In the genomic region with DNA sequence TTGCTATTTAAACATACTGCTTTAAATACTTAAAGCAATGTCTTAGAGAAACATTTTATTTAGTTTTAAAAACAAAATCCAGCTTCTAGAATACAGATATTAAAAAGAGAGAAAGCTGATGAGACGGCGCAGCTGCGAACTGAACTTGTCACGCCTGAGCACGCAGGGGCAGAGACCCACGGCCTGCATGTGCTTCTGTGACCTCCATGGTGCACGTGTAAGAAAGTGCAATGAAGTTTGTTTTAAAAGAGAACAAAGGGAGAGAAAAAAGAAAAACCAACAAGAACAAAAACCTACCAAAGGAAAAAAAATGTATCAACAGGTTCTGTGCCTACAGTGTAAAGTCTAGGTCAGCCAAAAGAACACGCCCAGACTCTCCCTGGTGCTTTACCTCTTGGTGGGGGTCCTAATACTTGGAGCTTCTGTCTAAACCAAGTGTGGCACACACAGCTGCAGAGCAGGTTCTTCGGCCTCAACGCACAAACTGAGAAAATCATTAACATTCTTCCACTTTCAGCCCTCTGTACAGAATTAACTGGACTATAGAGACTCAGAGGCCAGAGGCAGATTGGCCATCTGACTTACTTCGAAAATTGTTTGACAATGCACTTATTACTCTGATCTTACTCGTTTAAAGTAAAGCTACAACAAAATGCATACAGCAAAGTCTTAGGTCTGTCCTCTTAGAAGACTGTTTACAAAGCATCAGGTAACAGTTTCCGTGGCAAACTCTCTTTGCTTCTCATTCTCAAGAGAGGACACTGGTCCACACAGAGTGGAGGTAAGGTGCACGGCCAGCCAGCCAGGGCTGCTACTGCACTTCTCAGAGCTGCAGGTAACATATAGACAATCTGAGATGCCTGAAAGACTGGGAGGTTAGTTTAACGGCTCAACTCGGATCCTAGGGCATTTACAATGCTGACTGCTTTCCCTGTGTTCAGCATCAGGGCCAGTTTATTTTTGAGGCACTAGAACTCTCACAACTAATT, we compare ENCODE assay signal across 22 mouse cellular contexts. TPM values are rescaled to one million over a fixed set of nuclear protein-coding genes. Genes with fewer than 3 reads are reported as not detected.
A peak's percentile ranks its signal among the peaks of the same experiment; 100 is the strongest.
DNase-seq lines count a peak whose midpoint lies in the region; ATAC-seq and TF ChIP-seq lines count a peak whose summit lies in the region.
"Had no signal": no experiment of that assay in that cellular context is flagged by ENCODE, and none has a peak within 500 bp of the region (broad histone marks: within the 10 kb centered on the region; RNA-seq: fewer than 3 reads in every experiment).

No protein-coding gene starts in this region.

- no peak overlapping the region for H3K4me2 ChIP-seq in kidney, embryonic 14.5 days (replicated peaks; ENCODE audit: low read depth, low read length)
- no peak overlapping the region for H3K4me2 ChIP-seq in lung, embryonic 14.5 days
- no peak overlapping the region for H3K4me2 ChIP-seq in stomach, embryonic 14.5 days (replicated peaks; ENCODE audit: low read depth, low read length)
- no peak overlapping the region for H3K4me2 ChIP-seq in stomach, postnatal 0 days (replicated peaks; ENCODE audit: low read depth)
- H3K4me2 ChIP-seq: embryonic facial prominence, embryonic 15.5 days; forebrain, embryonic 15.5 days; heart, embryonic 12.5 days; hindbrain, embryonic 15.5 days had no signal

- no peak for TF ChIP-seq CTCF in lung, embryonic 14.5 days (IDR thresholded peaks at IDR 0.05; ENCODE audit: low read depth)
- TF ChIP-seq CTCF in stomach, postnatal 0 days (IDR thresholded peaks at IDR 0.05; ENCODE audit: low read depth): no peak

- ATAC-seq in kidney, embryonic 14.5 days (ENCODE audit: low FRiP score, low TSS enrichment): no peak
- peak; percentile 62; the same call in 1 of the 2 replicates for ATAC-seq in lung, embryonic 14.5 days (ENCODE audit: insufficient read depth)
- ATAC-seq in stomach, embryonic 14.5 days (ENCODE audit: insufficient number of reproducible peaks, insufficient read depth, low FRiP score, low read depth): peak; percentile 58; the same call in 1 of the 2 replicates
- ATAC-seq in stomach, postnatal 0 days (ENCODE audit: low FRiP score, low TSS enrichment): no peak
- ATAC-seq: forebrain, embryonic 15.5 days had no signal

- H3K27ac ChIP-seq in kidney, embryonic 14.5 days (ENCODE audit: low read depth, low read length): peak overlapping the region; percentile 47; the same call in 1 of the 2 replicates
- no peak overlapping the region for H3K27ac ChIP-seq in lung, embryonic 14.5 days (ENCODE audit: low read depth)
- H3K27ac ChIP-seq in stomach, embryonic 14.5 days (ENCODE audit: low read length): no peak overlapping the region
- H3K27ac ChIP-seq in stomach, postnatal 0 days (replicated peaks): no peak overlapping the region
- H3K27ac ChIP-seq: embryonic facial prominence, embryonic 15.5 days; forebrain, embryonic 10.5 days; forebrain, embryonic 15.5 days; hindbrain, embryonic 15.5 days had no signal

- no peak for DNase-seq in kidney, postnatal 10 days
- no peak for DNase-seq in lung, embryonic 14.5 days
- no peak for DNase-seq in lung, postnatal 4 days
- no peak for DNase-seq in stomach, postnatal 0 days (ENCODE audit: low spot score)
- no peak for DNase-seq in adipocyte (ENCODE audit: low spot score)
- DNase-seq: adrenal gland, postnatal 10 days; cerebellum, adult 11 months; cerebellum, adult 8-10 months; cerebellum, postnatal 14 days; embryo, embryonic 11 days; gastrocnemius, postnatal 36 days; heart, adult 18-20 months; heart, postnatal 36 days had no signal

- H3K27me3 ChIP-seq in kidney, embryonic 14.5 days (ENCODE audit: control insufficient read depth, insufficient read depth, low read length): no peaks in the 10 kb centered on the region
- no peaks in the 10 kb centered on the region for H3K27me3 ChIP-seq in lung, embryonic 14.5 days (ENCODE audit: insufficient read depth, low read length)
- no peaks in the 10 kb centered on the region for H3K27me3 ChIP-seq in stomach, embryonic 14.5 days (ENCODE audit: control insufficient read depth, insufficient read depth, low read length)
- no peaks in the 10 kb centered on the region for H3K27me3 ChIP-seq in stomach, postnatal 0 days (ENCODE audit: control insufficient read depth, insufficient read depth, low read length)
- H3K27me3 ChIP-seq: embryonic facial prominence, embryonic 15.5 days; forebrain, embryonic 15.5 days; heart, embryonic 12.5 days; hindbrain, embryonic 15.5 days had no signal

- H3K4me3 ChIP-seq in kidney, embryonic 14.5 days (ENCODE audit: low read length): no peak overlapping the region
- no peak overlapping the region for H3K4me3 ChIP-seq in lung, embryonic 14.5 days (ENCODE audit: low read depth, low read length)
- no peak overlapping the region for H3K4me3 ChIP-seq in stomach, embryonic 14.5 days (ENCODE audit: low read depth, low read length)
- no peak overlapping the region for H3K4me3 ChIP-seq in stomach, postnatal 0 days (ENCODE audit: low read depth, low read length)
- H3K4me3 ChIP-seq: embryonic facial prominence, embryonic 15.5 days; erythroblast, embryonic 14.5 days; forebrain, embryonic 10.5 days; forebrain, embryonic 15.5 days; heart, embryonic 12.5 days; hindbrain, embryonic 15.5 days had no signal

- no peak for TF ChIP-seq EP300 in stomach, postnatal 0 days (optimal IDR thresholded peaks at IDR 0.05)

- WGBS in kidney, embryonic 14.5 days: 72% methylated on average over 16 of the region's 16 CpGs
- 66% methylated on average over 16 of the region's 16 CpGs for WGBS in lung, embryonic 14.5 days
- 61% methylated on average over 16 of the region's 16 CpGs for WGBS in stomach, embryonic 14.5 days
- WGBS in stomach, postnatal 0 days: 51% methylated on average over 16 of the region's 16 CpGs

- peaks cover 45% of the 10 kb centered on the region for H3K36me3 ChIP-seq in kidney, embryonic 14.5 days (ENCODE audit: control insufficient read depth, insufficient read depth, low read length)
- peaks cover 59% of the 10 kb centered on the region for H3K36me3 ChIP-seq in lung, embryonic 14.5 days (ENCODE audit: insufficient read depth)
- peaks cover 17% of the 10 kb centered on the region for H3K36me3 ChIP-seq in stomach, embryonic 14.5 days (ENCODE audit: control insufficient read depth, insufficient read depth, low read length)
- H3K36me3 ChIP-seq in stomach, postnatal 0 days (ENCODE audit: control insufficient read depth, insufficient read depth, low read length): peaks cover 11% of the 10 kb centered on the region

- no peaks in the 10 kb centered on the region for H3K4me1 ChIP-seq in kidney, embryonic 14.5 days (ENCODE audit: control insufficient read depth, insufficient read depth, low read length)
- H3K4me1 ChIP-seq in lung, embryonic 14.5 days (ENCODE audit: insufficient read depth): no peaks in the 10 kb centered on the region
- H3K4me1 ChIP-seq in stomach, embryonic 14.5 days (ENCODE audit: control insufficient read depth, insufficient read depth, low read length): no peaks in the 10 kb centered on the region
- no peaks in the 10 kb centered on the region for H3K4me1 ChIP-seq in stomach, postnatal 0 days (replicated peaks; ENCODE audit: control insufficient read depth, insufficient read depth)
- H3K4me1 ChIP-seq: embryonic facial prominence, embryonic 15.5 days; forebrain, embryonic 15.5 days; heart, embryonic 12.5 days; hindbrain, embryonic 15.5 days had no signal

- no peaks in the 10 kb centered on the region for H3K9me3 ChIP-seq in kidney, embryonic 14.5 days (ENCODE audit: control insufficient read depth, low read length)
- no peaks in the 10 kb centered on the region for H3K9me3 ChIP-seq in lung, embryonic 14.5 days (ENCODE audit: low read depth, low read length)
- H3K9me3 ChIP-seq in stomach, embryonic 14.5 days (ENCODE audit: control insufficient read depth, low read depth, low read length): no peaks in the 10 kb centered on the region
- H3K9me3 ChIP-seq in stomach, postnatal 0 days (ENCODE audit: control insufficient read depth, low read length): no peaks in the 10 kb centered on the region
- H3K9me3 ChIP-seq: embryonic facial prominence, embryonic 15.5 days; forebrain, embryonic 10.5 days; forebrain, embryonic 15.5 days; G1E; heart, embryonic 12.5 days; hindbrain, embryonic 15.5 days had no signal

- H3K9ac ChIP-seq in kidney, embryonic 14.5 days (ENCODE audit: low read depth, low read length): no peak overlapping the region
- H3K9ac ChIP-seq in lung, embryonic 14.5 days: no peak overlapping the region
- no peak overlapping the region for H3K9ac ChIP-seq in stomach, embryonic 14.5 days (replicated peaks; ENCODE audit: low read depth, low read length)
- H3K9ac ChIP-seq in stomach, postnatal 0 days (ENCODE audit: low read length): no peak overlapping the region
- H3K9ac ChIP-seq: embryonic facial prominence, embryonic 15.5 days; forebrain, embryonic 15.5 days; heart, embryonic 12.5 days; hindbrain, embryonic 15.5 days had no signal

RNA-seq across cellular contexts. Expression of a gene that starts 9.2 kb away (rescaled TPM):
- polyA plus RNA-seq in kidney, embryonic 14.5 days (2014; fragmentation: Nextera tagmentation; extraction: Ambion mirVana): 63.8 and 87.5 TPM in 2 replicates
- 39.4 and 43.8 TPM in 2 replicates for polyA plus RNA-seq in lung, embryonic 14.5 days (2014; fragmentation: Nextera tagmentation; extraction: Ambion mirVana)
- 61.7 and 63.2 TPM in 2 replicates for polyA plus RNA-seq in stomach, embryonic 14.5 days (2014; fragmentation: Nextera tagmentation; extraction: Ambion mirVana)
- polyA plus RNA-seq in stomach, postnatal 0 days (2015; fragmentation: Nextera tagmentation; extraction: Ambion mirVana): 52.0 and 52.5 TPM in 2 replicates

RNA-seq across cellular contexts. Expression of a gene that starts 47.1 kb away (rescaled TPM):
- polyA plus RNA-seq in kidney, embryonic 14.5 days (2014; fragmentation: Nextera tagmentation; extraction: Ambion mirVana): 13.7 and 30.7 TPM in 2 replicates
- 22.1 and 23.8 TPM in 2 replicates for polyA plus RNA-seq in lung, embryonic 14.5 days (2014; fragmentation: Nextera tagmentation; extraction: Ambion mirVana)
- polyA plus RNA-seq in stomach, embryonic 14.5 days (2014; fragmentation: Nextera tagmentation; extraction: Ambion mirVana): 30.3 and 32.3 TPM in 2 replicates
- polyA plus RNA-seq in stomach, postnatal 0 days (2015; fragmentation: Nextera tagmentation; extraction: Ambion mirVana): 14.9 and 17.0 TPM in 2 replicates
- polyA plus RNA-seq: G1E had no signal

RNA-seq across cellular contexts. Expression of a gene that starts 47.6 kb away (rescaled TPM):
- polyA plus RNA-seq in kidney, embryonic 14.5 days (2014; fragmentation: Nextera tagmentation; extraction: Ambion mirVana): 21.0 and 38.8 TPM in 2 replicates
- polyA plus RNA-seq in lung, embryonic 14.5 days (2014; fragmentation: Nextera tagmentation; extraction: Ambion mirVana): 32.4 and 34.3 TPM in 2 replicates
- 34.6 and 37.8 TPM in 2 replicates for polyA plus RNA-seq in stomach, embryonic 14.5 days (2014; fragmentation: Nextera tagmentation; extraction: Ambion mirVana)
- polyA plus RNA-seq in stomach, postnatal 0 days (2015; fragmentation: Nextera tagmentation; extraction: Ambion mirVana): 7.1 and 7.6 TPM in 2 replicates

Comparison
In these comparisons a context has a peak if more than half of its experiments do, and no peak if none do; other contexts are left out.
1. ATAC-seq: peak in lung, embryonic 14.5 days (single experiment) and stomach, embryonic 14.5 days (single experiment); none in kidney, embryonic 14.5 days (single experiment) and stomach, postnatal 0 days (single experiment).